ENCODE assay signal across 18 mouse cellular contexts in the genomic region with DNA sequence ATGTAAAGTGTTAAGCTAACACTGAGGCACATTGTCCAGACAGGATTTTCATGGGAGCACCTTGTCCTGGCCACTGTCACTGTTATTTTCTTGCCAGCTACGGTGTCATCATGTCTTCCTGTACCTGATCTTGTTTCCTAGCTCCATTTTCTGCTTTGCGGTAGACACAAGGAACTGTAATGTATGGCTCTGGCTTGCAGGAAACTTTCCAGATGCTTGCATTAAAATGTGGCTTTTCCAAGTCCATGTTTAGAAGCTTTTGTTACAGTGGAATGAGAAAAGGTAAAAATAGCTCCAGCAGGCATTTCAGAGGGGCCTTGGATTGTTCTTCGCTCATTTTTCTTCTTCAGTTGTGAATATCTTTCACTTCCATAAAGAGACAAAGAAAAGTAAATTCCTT.
DNase-seq lines count a peak whose midpoint lies in the region; ATAC-seq lines count a peak whose summit lies in the region.
"Had no signal": no experiment of that assay in that cellular context is flagged by ENCODE, and none has a peak within 500 bp of the region (broad histone marks: within the 10 kb centered on the region; RNA-seq: fewer than 3 reads in every experiment).

No protein-coding gene starts in this region.

- ATAC-seq in frontal cortex, adult (ENCODE audit: low TSS enrichment) = peak; percentile 62; the same call in 1 of the 2 replicates
- 0 out of 2 replicates have a peak, but pooled peaks have one; percentile 12 for ATAC-seq in embryonic facial prominence, embryonic 14.5 days (ENCODE audit: low read depth)
- ATAC-seq: forebrain, embryonic 13.5 days; forebrain, embryonic 15.5 days; forebrain, postnatal 0 days had no signal

- H3K9ac ChIP-seq in embryonic facial prominence, embryonic 14.5 days (ENCODE audit: low read depth, low read length) = no peak overlapping the region
- H3K9ac ChIP-seq: embryonic facial prominence, embryonic 12.5 days; forebrain, embryonic 13.5 days; forebrain, embryonic 15.5 days; forebrain, postnatal 0 days had no signal

- 66% methylated on average over 3 of the region's 3 CpGs for WGBS in embryonic facial prominence, embryonic 14.5 days

- H3K4me1 ChIP-seq in embryonic facial prominence, embryonic 14.5 days (ENCODE audit: control insufficient read depth, insufficient read depth, low read length) = peaks cover 6% of the 10 kb centered on the region; the same call in 1 of the 2 replicates
- H3K4me1 ChIP-seq: embryonic facial prominence, embryonic 12.5 days; forebrain, embryonic 13.5 days; forebrain, embryonic 15.5 days had no signal

- H3K27ac ChIP-seq in embryonic facial prominence, embryonic 14.5 days (replicated peaks; ENCODE audit: low read depth, low read length) = 0 out of 2 replicates have a peak overlapping the region, but pooled peaks have one; percentile 1
- H3K27ac ChIP-seq: embryonic facial prominence, embryonic 12.5 days; forebrain, embryonic 13.5 days; forebrain, embryonic 15.5 days had no signal

- no peak overlapping the region for H3K4me2 ChIP-seq in embryonic facial prominence, embryonic 14.5 days (ENCODE audit: low read depth, low read length)
- H3K4me2 ChIP-seq: embryonic facial prominence, embryonic 12.5 days; forebrain, embryonic 13.5 days; forebrain, embryonic 15.5 days had no signal

- H3K4me3 ChIP-seq in embryonic facial prominence, embryonic 14.5 days (ENCODE audit: low read depth, low read length) = no peak overlapping the region
- H3K4me3 ChIP-seq: embryonic facial prominence, embryonic 12.5 days; forebrain, embryonic 13.5 days; forebrain, embryonic 15.5 days had no signal

- no peaks in the 10 kb centered on the region for H3K9me3 ChIP-seq in embryonic facial prominence, embryonic 14.5 days (ENCODE audit: control insufficient read depth, low read length)
- H3K9me3 ChIP-seq: embryonic facial prominence, embryonic 12.5 days; forebrain, embryonic 13.5 days; forebrain, embryonic 15.5 days had no signal

- H3K27me3 ChIP-seq in embryonic facial prominence, embryonic 14.5 days (replicated peaks; ENCODE audit: control insufficient read depth, insufficient read depth, low read length) = no peaks in the 10 kb centered on the region
- H3K27me3 ChIP-seq: embryonic facial prominence, embryonic 12.5 days; forebrain, embryonic 13.5 days; forebrain, embryonic 15.5 days had no signal

- DNase-seq in frontal cortex, postnatal 10 days (ENCODE audit: low spot score in 2 of 2) = no peak
- peak; percentile 16 for DNase-seq in brain, adult 2 months (ENCODE audit: low read depth, low spot score)
- DNase-seq in embryonic facial prominence, embryonic 14.5 days (ENCODE audit: low spot score) = peak; percentile 55
- no peak for DNase-seq in liver
- no peak for DNase-seq in embryo, embryonic 11 days
- DNase-seq: adrenal gland, adult 2 months; adrenal gland, postnatal 10 days; adrenal gland, postnatal 25 days; cerebellum, adult 11-12 months; cerebellum, adult 2 months; cerebellum, adult 9-10 months; cerebellum, postnatal 10 days; cerebellum, postnatal 25 days; forebrain, postnatal 0 days had no signal

- H3K36me3 ChIP-seq in embryonic facial prominence, embryonic 14.5 days (ENCODE audit: control insufficient read depth, insufficient read depth, low read length) = no peaks in the 10 kb centered on the region
- H3K36me3 ChIP-seq: embryonic facial prominence, embryonic 12.5 days; forebrain, embryonic 15.5 days had no signal

Comparison
In these comparisons a context has a peak if more than half of its experiments do, and no peak if none do; other contexts are left out.
1. DNase-seq: peak in brain, adult 2 months (single experiment) and embryonic facial prominence, embryonic 14.5 days (single experiment); none in frontal cortex, postnatal 10 days (0 of 2), liver (single experiment) and embryo, embryonic 11 days (single experiment).